Mouse (Mus musculus) MEL (cell line): Measurements from ENCODE around the gene Pde4b. TPM values are rescaled to one million over a fixed set of nuclear protein-coding genes. Genes with fewer than 3 reads are reported as not detected.

Experiments
- DNase-seq: peaks from one replicate; pipeline ENCODE4 v3.0.0; 2011; ENCODE audit warnings: low read depth, low spot score
- H3K27ac ChIP-seq: 2 replicates; pipeline ENCODE4 v1.5.1; 2012; ENCODE audit warnings: low read depth, mild to moderate bottlenecking, control low read depth, low read length, moderate library complexity; ENCODE audit not compliant: control insufficient read depth
- H3K27me3 ChIP-seq, 2 experiments: fragments of 150-350 bp in 1 of 2; sonication (generic) in 1 of 2; 2 replicates each; pipeline ENCODE4 v1.6.1; 2012; ENCODE audit warnings: low read length in 2 of 2, mild to moderate bottlenecking in 2 of 2, improper control_type of control experiment in 1 of 2, moderate library complexity in 1 of 2; ENCODE audit not compliant: insufficient read depth in 2 of 2, control insufficient read depth in 1 of 2
- H3K36me3 ChIP-seq, 2 experiments: 2 replicates each; pipeline ENCODE4 v1.6.1; 2012 to 2014; ENCODE audit warnings: low read length in 2 of 2, improper control_type of control experiment in 1 of 2, inconsistent platforms in 1 of 2, mild to moderate bottlenecking in 1 of 2; ENCODE audit not compliant: insufficient read depth in 2 of 2, control insufficient read depth in 1 of 2
- H3K4me1 ChIP-seq, 2 experiments: fragments of 150-350 bp in 1 of 2; sonication (generic) in 1 of 2; 2 replicates each; pipeline ENCODE4 v1.6.1; 2012; ENCODE audit warnings: low read length in 2 of 2, improper control_type of control experiment in 1 of 2, mild to moderate bottlenecking in 1 of 2; ENCODE audit not compliant: insufficient read depth in 2 of 2, control insufficient read depth in 1 of 2
- H3K4me3 ChIP-seq, 2 experiments: fragments of 150-350 bp in 1 of 2; sonication (generic) in 1 of 2; 2 replicates each; pipeline ENCODE4 v1.5.1; 2012; ENCODE audit warnings: low read depth in 2 of 2, low read length in 2 of 2, mild to moderate bottlenecking in 2 of 2, moderate library complexity in 2 of 2, control low read depth in 1 of 2, improper control_type of control experiment in 1 of 2; ENCODE audit not compliant: control insufficient read depth in 1 of 2, insufficient read depth in 1 of 2
- H3K79me2 ChIP-seq: 2 replicates; pipeline ENCODE4 v1.6.1; 2012; ENCODE audit warnings: mild to moderate bottlenecking, low read length, moderate library complexity; ENCODE audit not compliant: control insufficient read depth, poor library complexity, insufficient read depth
- H3K9ac ChIP-seq: 2 replicates; pipeline ENCODE4 v1.6.1; 2012; ENCODE audit warnings: low read depth, mild to moderate bottlenecking, control low read depth, low read length, moderate library complexity; ENCODE audit not compliant: control insufficient read depth, poor library complexity, severe bottlenecking
- H3K9me3 ChIP-seq: fragments of 150-350 bp; sonication (generic); replicated peaks from 2 replicates; pipeline ENCODE4 v1.6.1; 2012; ENCODE audit warnings: mild to moderate bottlenecking, low read length, improper control_type of control experiment, moderate library complexity; ENCODE audit not compliant: insufficient read depth
- BHLHE40 ChIP-seq: IDR thresholded peaks from 2 replicates; pipeline ENCODE4 v1.6.1; 2012; ENCODE audit warnings: low read depth, mild to moderate bottlenecking, inconsistent platforms, low read length, improper control_type of control experiment, borderline replicate concordance
- CHD1 ChIP-seq: IDR thresholded peaks from 2 replicates; pipeline ENCODE4 v1.6.1; 2012; ENCODE audit warnings: low read depth, mild to moderate bottlenecking, inconsistent platforms, low read length, improper control_type of control experiment
- CTCF ChIP-seq, 3 experiments: IDR thresholded peaks in 2 of 3; conservative IDR thresholded peaks in 1 of 3; 2 replicates each; pipeline ENCODE4 v1.5.1; 2011 to 2012; ENCODE audit warnings: low read length in 3 of 3, low read depth in 2 of 3, mild to moderate bottlenecking in 2 of 3, improper control_type of control experiment in 1 of 3, inconsistent platforms in 1 of 3, mixed read lengths in 1 of 3, moderate library complexity in 1 of 3; ENCODE audit not compliant: control insufficient read depth in 1 of 3, insufficient read depth in 1 of 3, poor library complexity in 1 of 3, severe bottlenecking in 1 of 3
- E2F4 ChIP-seq: IDR thresholded peaks from 2 replicates; pipeline ENCODE4 v1.6.1; 2011; ENCODE audit warnings: low read depth, low read length, improper control_type of control experiment, borderline replicate concordance
- ELF1 ChIP-seq: IDR thresholded peaks from 2 replicates; pipeline ENCODE4 v1.6.1; 2014; ENCODE audit warnings: low read depth, mild to moderate bottlenecking, inconsistent platforms, low read length, improper control_type of control experiment, moderate library complexity
- HCFC1 ChIP-seq: IDR thresholded peaks from 2 replicates; pipeline ENCODE4 v1.6.1; 2012; ENCODE audit warnings: low read depth, mild to moderate bottlenecking, inconsistent platforms, low read length, improper control_type of control experiment, moderate library complexity
- JUND ChIP-seq: IDR thresholded peaks from 2 replicates; pipeline ENCODE4 v1.6.1; 2011; ENCODE audit warnings: low read depth, mild to moderate bottlenecking, improper control_type of control experiment, low read length
- KAT2A ChIP-seq: conservative IDR thresholded peaks from 2 replicates; pipeline ENCODE4 v1.6.1; 2012; ENCODE audit warnings: low read depth, low read length, improper control_type of control experiment, inconsistent platforms
- MAFK ChIP-seq: IDR thresholded peaks from 2 replicates; pipeline ENCODE4 v1.6.1; 2011; ENCODE audit warnings: low read depth, mild to moderate bottlenecking, low read length, improper control_type of control experiment, borderline replicate concordance
- MAX ChIP-seq: IDR thresholded peaks from 2 replicates; pipeline ENCODE4 v1.6.1; 2011; ENCODE audit warnings: low read length, improper control_type of control experiment
- MEF2A ChIP-seq: IDR thresholded peaks from 2 replicates; pipeline ENCODE4 v1.6.1; 2014; ENCODE audit warnings: low read depth, mild to moderate bottlenecking, inconsistent platforms, low read length, improper control_type of control experiment; ENCODE audit not compliant: poor library complexity, insufficient replicate concordance, severe bottlenecking; ENCODE audit errors: extremely low read depth
- MYB ChIP-seq: IDR thresholded peaks from 2 replicates; pipeline ENCODE4 v1.6.1; 2011; ENCODE audit warnings: mild to moderate bottlenecking, low read depth, low read length, improper control_type of control experiment
- MYC ChIP-seq: IDR thresholded peaks from 2 replicates; pipeline ENCODE4 v1.6.1; 2011; ENCODE audit warnings: low read depth, mild to moderate bottlenecking, low read length, improper control_type of control experiment, moderate library complexity
- NELFE ChIP-seq: IDR thresholded peaks from 2 replicates; pipeline ENCODE4 v1.6.1; 2011; ENCODE audit warnings: low read depth, low read length, improper control_type of control experiment
- NRF1 ChIP-seq: IDR thresholded peaks from 2 replicates; pipeline ENCODE4 v1.6.1; 2014; ENCODE audit warnings: low read depth, mild to moderate bottlenecking, inconsistent platforms, low read length, improper control_type of control experiment, moderate library complexity; ENCODE audit not compliant: poor library complexity, insufficient read depth, severe bottlenecking
- POLR2AphosphoS2 ChIP-seq: IDR thresholded peaks from 2 replicates; pipeline ENCODE4 v1.6.1; 2011; ENCODE audit warnings: low read length, improper control_type of control experiment
- POLR2AphosphoS5 ChIP-seq: IDR thresholded peaks from 2 replicates; pipeline ENCODE4 v1.6.1; 2012; ENCODE audit warnings: low read depth, borderline replicate concordance, mild to moderate bottlenecking, inconsistent platforms, low read length, moderate library complexity, mixed read lengths
- RCOR1 ChIP-seq: IDR thresholded peaks from 2 replicates; pipeline ENCODE4 v1.6.1; 2012; ENCODE audit warnings: low read depth, mild to moderate bottlenecking, inconsistent platforms, low read length, improper control_type of control experiment
- SIN3A ChIP-seq: IDR thresholded peaks from 2 replicates; pipeline ENCODE4 v1.6.1; 2012; ENCODE audit warnings: low read length, improper control_type of control experiment, inconsistent platforms
- UBTF ChIP-seq: IDR thresholded peaks from 2 replicates; pipeline ENCODE4 v1.6.1; 2012; ENCODE audit warnings: low read depth, mild to moderate bottlenecking, inconsistent platforms, low read length, improper control_type of control experiment, moderate library complexity, borderline replicate concordance; ENCODE audit not compliant: insufficient read depth
- ZC3H11A ChIP-seq: IDR thresholded peaks from 2 replicates; pipeline ENCODE4 v1.6.1; 2012; ENCODE audit warnings: low read depth, mild to moderate bottlenecking, inconsistent platforms, low read length, improper control_type of control experiment
- ZKSCAN1 ChIP-seq: IDR thresholded peaks from 2 replicates; pipeline ENCODE4 v1.6.1; 2012; ENCODE audit warnings: low read depth, mild to moderate bottlenecking, inconsistent platforms, low read length, improper control_type of control experiment, moderate library complexity
- ZMIZ1 ChIP-seq: IDR thresholded peaks from 2 replicates; pipeline ENCODE4 v1.6.1; 2012; ENCODE audit warnings: low read depth, mild to moderate bottlenecking, inconsistent platforms, low read length, improper control_type of control experiment, moderate library complexity
- polyA plus RNA-seq, 2 experiments: library from polyadenylated mRNA; stranded (reverse) in 1 of 2; unstranded in 1 of 2; fragments of >175 nt in 1 of 2; fragments of >200 nt in 1 of 2; gene quantifications; 2 replicates each; pipeline versions ENCODE4 v1.2.1 to v1.2.4; 2012; ENCODE audit warnings: low replicate concordance in 2 of 2, low read depth in 1 of 2; ENCODE audit not compliant: insufficient read length in 2 of 2, insufficient read depth in 1 of 2, missing spikeins in 1 of 2
- total RNA-seq: library from RNA; depleted of rRNA; stranded (reverse); fragments of 300-350 nt; gene quantifications from 2 replicates; pipeline ENCODE4 v1.2.3, GENCODE M21; 2012

Gene Pde4b
- total and polyA plus RNA-seq, 3 experiments = 2.7 to 6.0 TPM; not detected in 1

DNA sequence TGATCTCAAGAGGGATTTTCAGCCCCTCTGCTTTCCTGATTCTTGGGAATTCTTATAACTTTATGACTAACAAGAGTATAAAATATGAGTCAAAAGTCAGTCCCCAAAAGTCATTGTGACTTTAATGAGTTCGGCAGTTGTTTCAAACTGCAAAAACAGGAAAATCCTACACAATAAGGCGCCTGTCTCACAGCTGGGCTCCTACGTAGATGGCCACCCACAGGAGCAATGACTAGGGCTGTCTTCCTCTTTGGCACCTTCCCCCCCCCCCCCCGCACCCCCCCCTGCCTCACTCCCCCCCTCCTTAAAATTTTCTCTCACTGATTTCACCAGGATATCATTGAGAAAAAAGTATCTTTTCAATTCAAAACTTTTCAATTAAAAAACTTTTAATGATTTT, 498.2 kb downstream of the Pde4b start:
- Histone ChIP-seq H3K27ac (no peak overlapping the region), H3K36me3 (peaks cover 0 to 5% of the 10 kb centered on the region in 2 experiments; a peak in 2 of 4 replicates), H3K9ac (no peak overlapping the region), H3K4me1 (peaks cover 2 to 3% of the 10 kb centered on the region in 2 experiments; a peak in 3 of 4 replicates), H3K79me2 (no peaks in the 10 kb centered on the region), H3K27me3 (no peaks in the 10 kb centered on the region), H3K9me3 (no peaks in the 10 kb centered on the region), H3K4me3 (no peak overlapping the region)
- no peak for TF ChIP-seq POLR2AphosphoS5
- no peak for TF ChIP-seq MYB
- DNase-seq = no peak

DNA sequence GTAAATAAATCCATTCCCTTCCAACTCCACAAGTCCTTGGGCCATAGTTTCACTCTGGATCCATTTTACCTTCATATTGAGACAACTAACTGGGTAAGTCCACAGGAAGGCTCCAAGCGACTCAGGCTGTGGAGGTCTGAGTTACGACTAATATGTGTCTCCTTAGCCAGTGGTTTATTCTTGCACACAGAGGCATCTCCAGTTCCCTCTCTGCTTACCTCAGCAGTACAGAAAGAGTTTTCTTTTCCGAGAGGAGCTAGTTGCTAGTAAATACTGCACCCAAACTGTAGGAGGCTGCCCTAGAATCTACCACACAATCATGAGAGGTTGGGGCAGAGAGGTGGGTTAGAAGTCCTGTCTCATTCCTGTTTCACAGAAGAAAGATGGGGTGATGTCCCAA, 499.4 kb downstream of the Pde4b start:
- DNase-seq = no peak
- Histone ChIP-seq H3K4me1 (no peaks in the 10 kb centered on the region), H3K27me3 (no peaks in the 10 kb centered on the region), H3K27ac (no peak overlapping the region), H3K4me3 (no peak overlapping the region), H3K79me2 (no peaks in the 10 kb centered on the region), H3K9me3 (no peaks in the 10 kb centered on the region), H3K36me3 (no peaks in the 10 kb centered on the region), H3K9ac (no peak overlapping the region)
- no peak for TF ChIP-seq CHD1
- no peak for TF ChIP-seq SIN3A
- no peak for TF ChIP-seq ZMIZ1
- TF ChIP-seq KAT2A = no peak
- TF ChIP-seq MEF2A = no peak
- TF ChIP-seq NELFE = no peak
- TF ChIP-seq POLR2AphosphoS5 = no peak
- TF ChIP-seq POLR2AphosphoS2 = no peak
- no peak for TF ChIP-seq ZC3H11A
- no peak for TF ChIP-seq ELF1
- no peak for TF ChIP-seq MAX

DNA sequence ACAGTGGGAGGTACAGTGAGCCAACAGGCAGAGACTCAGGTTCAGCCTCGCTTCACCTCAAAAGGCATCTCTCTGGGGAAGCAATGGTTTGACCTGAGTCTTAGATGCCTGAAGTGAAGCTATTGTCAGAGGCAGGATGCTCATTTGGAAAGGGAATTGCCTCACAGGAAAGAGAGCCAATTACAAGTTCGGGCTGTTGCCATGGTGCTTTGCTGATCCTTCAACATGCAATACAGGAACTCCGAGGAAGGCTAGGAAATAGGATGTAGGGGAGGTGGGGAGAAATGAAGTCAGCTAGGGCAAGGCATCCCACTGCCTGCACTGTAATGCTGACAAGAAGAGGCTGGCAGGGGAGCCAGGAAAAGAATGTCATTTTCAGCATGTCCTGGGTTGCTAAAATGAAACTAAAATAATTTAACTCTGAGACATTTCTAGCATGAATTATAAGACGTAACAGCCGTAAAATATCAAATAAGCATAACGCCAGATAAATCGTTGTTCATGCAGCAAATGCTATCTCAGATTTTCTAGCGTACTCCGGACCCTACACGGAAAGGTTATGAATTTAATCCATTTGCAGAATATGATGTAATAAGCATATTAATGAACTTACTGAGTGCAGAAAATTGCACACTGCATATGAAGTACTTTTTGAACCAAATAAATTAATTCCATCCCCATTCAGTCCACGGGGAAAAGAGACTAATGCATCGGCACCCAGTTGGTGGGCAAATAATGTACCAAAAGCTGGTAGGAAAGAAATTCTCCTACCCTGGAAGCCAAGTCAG, 501.5 kb downstream of the Pde4b start:
- Histone ChIP-seq H3K4me3 (no peak overlapping the region), H3K9me3 (no peaks in the 10 kb centered on the region), H3K36me3 (no peaks in the 10 kb centered on the region), H3K9ac (no peak overlapping the region), H3K79me2 (no peaks in the 10 kb centered on the region), H3K4me1 (no peaks in the 10 kb centered on the region), H3K27me3 (no peaks in the 10 kb centered on the region), H3K27ac (no peak overlapping the region)
- no peak for DNase-seq
- TF ChIP-seq MEF2A (no peak), ZKSCAN1 (no peak), MAFK (no peak), NELFE (no peak), UBTF (no peak), E2F4 (no peak), KAT2A (no peak), NRF1 (no peak), POLR2AphosphoS2 (no peak), HCFC1 (no peak), MYC (no peak), CTCF (IDR thresholded peaks at IDR 0.05 in 2 of 3, conservative IDR thresholded peaks at IDR 0.05 in 1 of 3; ENCODE audit: control insufficient read depth in 1 of 3, insufficient read depth in 1 of 3, low read depth in 2 of 3, low read length in 3 of 3, poor library complexity in 1 of 3, severe bottlenecking in 1 of 3) (no peak), BHLHE40 (no peak), RCOR1 (no peak), JUND (no peak), ZMIZ1 (no peak)
